Mouse (Mus musculus) heart, adult 2 months (tissue): ENCODE measurements around the gene 1700016D06Rik. TPM values are rescaled to one million over a fixed set of nuclear protein-coding genes. Genes with fewer than 3 reads are reported as not detected.
"Not testable (repeated sequence)": the region's sequence is repeated elsewhere in the genome, so short reads cannot be mapped to it uniquely, and the experiment has no call there.

ENCODE experiments used
- DNase-seq, 2 experiments: peaks; one replicate each; pipeline ENCODE4 v3.0.0; 2021
- H3K27ac ChIP-seq: fragments of 200-600 bp; 2 replicates; pipeline ENCODE4 v1.8.1; 2022
- H3K27me3 ChIP-seq: fragments of 200-500 bp; 2 replicates; pipeline ENCODE4 v1.6.1; 2012; ENCODE audit warnings: mild to moderate bottlenecking, low read length, inconsistent platforms, mixed read lengths; ENCODE audit not compliant: control insufficient read depth, insufficient read depth
- H3K36me3 ChIP-seq: fragments of 200-500 bp; 2 replicates; pipeline ENCODE4 v1.6.1; 2012; ENCODE audit warnings: low read length, inconsistent platforms; ENCODE audit not compliant: control insufficient read depth, insufficient read depth
- H3K4me1 ChIP-seq: fragments of 200-500 bp; 2 replicates; pipeline ENCODE4 v1.6.1; 2011; ENCODE audit warnings: low read length; ENCODE audit not compliant: control insufficient read depth, insufficient read depth
- H3K4me3 ChIP-seq: fragments of 200-600 bp; 2 replicates; pipeline ENCODE4 v1.8.1; 2022
- H3K79me2 ChIP-seq: fragments of 200-500 bp; replicated peaks from 2 replicates; pipeline ENCODE4 v1.6.1; 2012; ENCODE audit warnings: mild to moderate bottlenecking, inconsistent platforms, low read length, moderate library complexity, mixed read lengths; ENCODE audit not compliant: control insufficient read depth, insufficient read depth
- H3K9ac ChIP-seq: fragments of 200-500 bp; 2 replicates; pipeline ENCODE4 v1.6.1; 2012; ENCODE audit warnings: low read depth, mild to moderate bottlenecking, control low read depth, inconsistent platforms, low read length, mixed read lengths
- CTCF ChIP-seq: fragments of 200-600 bp; IDR thresholded peaks from 2 replicates; pipeline ENCODE4 v1.8.1; 2022; ENCODE audit warnings: antibody characterized with exemption, mild to moderate bottlenecking, moderate library complexity
- EP300 ChIP-seq: fragments of 200-500 bp; IDR thresholded peaks from 2 replicates; pipeline ENCODE4 v1.6.1; 2011; ENCODE audit warnings: low read depth, low read length, control low read depth; ENCODE audit not compliant: insufficient read depth
- POLR2A ChIP-seq: fragments of 200-500 bp; IDR thresholded peaks from 2 replicates; pipeline ENCODE4 v1.6.1; 2011; ENCODE audit warnings: mild to moderate bottlenecking, low read depth, low read length, control low read depth; ENCODE audit not compliant: insufficient read depth
- WGBS: fragments of 180-500 bp; shearing (Covaris S2); methylation state at CpG from one replicate; pipeline ENCODE4 v1.1.7; 2018; 5-methylcytosine and 5-hydroxymethylcytosine counted together
- intact Hi-C: fragments of 180-260 bp; cut with DNase I; formaldehyde crosslinking; loops from one replicate; pipeline ENCODE4 v1.15.1; 2025
- polyA plus RNA-seq: library from polyadenylated mRNA; depleted of rRNA; stranded (reverse); fragments of >200 nt; gene quantifications from 2 replicates; pipeline ENCODE4 v1.2.3, GENCODE M21; 2012
- total RNA-seq, 2 experiments: library from RNA; stranded (reverse); gene quantifications; 2 replicates each; pipeline ENCODE4 v1.2.3; 2021

1700016D06Rik gene
- total and polyA plus RNA-seq, 3 experiments = not detected

- intact Hi-C loops = loop anchor here (5.0 kb wide), 1 partner anchor 54 kb away; the partner anchor contains the start of gene Ankrd10
- TF ChIP-seq CTCF = no peak
- TF ChIP-seq EP300 = 0 out of 2 replicates have a peak, but pooled peaks have one; percentile 40
- Histone ChIP-seq H3K9ac (no peak overlapping the region), H3K79me2 (no peaks in the 10 kb centered on the region), H3K36me3 (no peaks in the 10 kb centered on the region), H3K4me3 (no peak overlapping the region), H3K27ac (no peak overlapping the region), H3K4me1 (no peaks in the 10 kb centered on the region), H3K27me3 (no peaks in the 10 kb centered on the region)
- peak in 1 of 2 experiments; percentile 40 for DNase-seq
- WGBS = 45% methylated on average over 6 of the region's 6 CpGs
Observed at GRCm38 (mm10) chr8:11691761-11692160, 9.1 kb downstream of the 1700016D06Rik start.

- Histone ChIP-seq H3K4me1 (no peaks in the 10 kb centered on the region), H3K4me3 (no peak overlapping the region), H3K9ac (no peak overlapping the region), H3K27me3 (no peaks in the 10 kb centered on the region), H3K36me3 (no peaks in the 10 kb centered on the region), H3K79me2 (no peaks in the 10 kb centered on the region), H3K27ac (no peak overlapping the region)
- 85% methylated on average over 6 of the region's 6 CpGs for WGBS
- no peak for DNase-seq
- intact Hi-C loops = loop anchor here (5.0 kb wide), 1 partner anchor 54 kb away; the partner anchor contains the start of gene Ankrd10
- TF ChIP-seq EP300 (no peak), CTCF (no peak), POLR2A (no peak)
Observed at GRCm38 (mm10) chr8:11691284-11691683, 9.6 kb downstream of the 1700016D06Rik start.

GRCm38 (mm10) chr8:11689945-11690344 lies 10.9 kb downstream of the 1700016D06Rik start:
- Histone ChIP-seq H3K4me1 (no peaks in the 10 kb centered on the region), H3K9ac (no peak overlapping the region), H3K79me2 (no peaks in the 10 kb centered on the region), H3K4me3 (no peak overlapping the region), H3K27me3 (no peaks in the 10 kb centered on the region), H3K27ac (no peak overlapping the region), H3K36me3 (no peaks in the 10 kb centered on the region)
- 39% methylated on average over 7 of the region's 7 CpGs for WGBS
- TF ChIP-seq EP300 (no peak), CTCF (no peak), POLR2A (no peak)
- DNase-seq = no peak
- intact Hi-C loops = loop anchor here (5.0 kb wide), 1 partner anchor 53 kb away; the partner anchor contains the start of gene Ankrd10

GRCm38 (mm10) chr8:11687251-11687650 lies 13.6 kb downstream of the 1700016D06Rik start:
- intact Hi-C loops = no loop called here
- Histone ChIP-seq H3K79me2 (no peaks in the 10 kb centered on the region), H3K4me1 (no peaks in the 10 kb centered on the region), H3K36me3 (no peaks in the 10 kb centered on the region), H3K27ac (no peak overlapping the region), H3K9ac (no peak overlapping the region), H3K4me3 (no peak overlapping the region), H3K27me3 (no peaks in the 10 kb centered on the region)
- DNase-seq = no peak
- 86% methylated on average over 5 of the region's 5 CpGs for WGBS
- TF ChIP-seq POLR2A = no peak
- no peak for TF ChIP-seq EP300
- no peak for TF ChIP-seq CTCF

GRCm38 (mm10) chr8:11684558-11684957 lies 16.3 kb downstream of the 1700016D06Rik start:
- TF ChIP-seq EP300 = no peak
- no peak for TF ChIP-seq POLR2A
- no peak for TF ChIP-seq CTCF
- no peak for DNase-seq
- no peaks in the 10 kb centered on the region for H3K79me2 ChIP-seq
- no peaks in the 10 kb centered on the region for H3K27me3 ChIP-seq
- H3K36me3 ChIP-seq = no peaks in the 10 kb centered on the region
- no peaks in the 10 kb centered on the region for H3K4me1 ChIP-seq
- H3K27ac ChIP-seq = no peak overlapping the region
- intact Hi-C loops = no loop called here
- WGBS = 86% methylated on average over 7 of the region's 7 CpGs
- no peak overlapping the region for H3K4me3 ChIP-seq
- H3K9ac ChIP-seq = no peak overlapping the region

- no peaks in the 10 kb centered on the region for H3K36me3 ChIP-seq
- no peak for DNase-seq
- 62% methylated on average over 2 of the region's 2 CpGs for WGBS
- no peak overlapping the region for H3K27ac ChIP-seq
- TF ChIP-seq CTCF (no peak), POLR2A (no peak), EP300 (no peak)
- no peaks in the 10 kb centered on the region for H3K79me2 ChIP-seq
- H3K4me3 ChIP-seq = no peak overlapping the region
- no peaks in the 10 kb centered on the region for H3K27me3 ChIP-seq
- intact Hi-C loops = no loop called here
- H3K9ac ChIP-seq = no peak overlapping the region
- H3K4me1 ChIP-seq = no peaks in the 10 kb centered on the region
Observed at GRCm38 (mm10) chr8:11668308-11668707, 32.6 kb downstream of the 1700016D06Rik start.

GRCm38 (mm10) chr8:11666023-11666716 lies 34.7 kb downstream of the 1700016D06Rik start:
- H3K27me3 ChIP-seq, H3K36me3 ChIP-seq, H3K4me1 ChIP-seq, H3K79me2 ChIP-seq, H3K9ac ChIP-seq, intact Hi-C loops, H3K4me3 ChIP-seq, DNase-seq, H3K27ac ChIP-seq: not testable (repeated sequence)
- 71% methylated on average over 20 of the region's 20 CpGs for WGBS
